Mouse (Mus musculus) liver, embryonic 14.5 days (tissue): Measurements from ENCODE around the gene Inhbb.

Experiments used
- CTCF ChIP-seq: IDR thresholded peaks from 2 replicates; pipeline ENCODE4 v1.5.1; 2016; ENCODE audit warnings: antibody characterized with exemption, low read depth, control low read depth
- EP300 ChIP-seq: IDR thresholded peaks from 2 replicates; pipeline ENCODE4 v1.6.1; 2016; ENCODE audit warnings: antibody characterized with exemption, low read depth

GRCm38 (mm10) chr1:119421576-119422421 lies at the start of gene Inhbb:
- TF ChIP-seq CTCF (no peak), EP300 (no peak)
